Mouse (Mus musculus): ENCODE results near the gene Hpcal1.

Hpcal1 gene

GRCm38 (mm10) chr12:17686116-17686515 is 4.5 kb upstream of the Hpcal1 start:
- DNase-seq (ENCODE audit: low read depth, low spot score): no peak

DNA sequence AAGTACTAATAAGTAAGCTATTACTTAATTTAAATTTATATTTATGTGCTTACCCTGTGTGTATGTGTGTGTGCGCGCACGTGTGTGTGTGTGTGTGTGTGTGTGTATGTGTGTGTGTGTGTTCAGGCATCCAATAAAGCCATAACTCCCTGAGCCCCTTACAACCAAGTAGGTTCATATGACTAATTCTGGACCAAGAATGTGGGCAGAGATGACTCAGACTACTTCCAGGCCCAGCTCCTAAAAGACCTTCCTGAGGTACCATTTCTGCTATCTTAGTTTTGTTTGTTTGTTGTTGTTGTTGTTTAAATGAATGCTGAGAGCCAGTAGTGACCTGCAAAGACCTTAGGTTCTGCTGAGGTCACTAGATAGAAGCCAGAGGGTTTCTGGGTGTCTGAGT is 1.7 kb upstream of the Hpcal1 start:
- DNase-seq (ENCODE audit: low read depth, low spot score): no peak

DNA sequence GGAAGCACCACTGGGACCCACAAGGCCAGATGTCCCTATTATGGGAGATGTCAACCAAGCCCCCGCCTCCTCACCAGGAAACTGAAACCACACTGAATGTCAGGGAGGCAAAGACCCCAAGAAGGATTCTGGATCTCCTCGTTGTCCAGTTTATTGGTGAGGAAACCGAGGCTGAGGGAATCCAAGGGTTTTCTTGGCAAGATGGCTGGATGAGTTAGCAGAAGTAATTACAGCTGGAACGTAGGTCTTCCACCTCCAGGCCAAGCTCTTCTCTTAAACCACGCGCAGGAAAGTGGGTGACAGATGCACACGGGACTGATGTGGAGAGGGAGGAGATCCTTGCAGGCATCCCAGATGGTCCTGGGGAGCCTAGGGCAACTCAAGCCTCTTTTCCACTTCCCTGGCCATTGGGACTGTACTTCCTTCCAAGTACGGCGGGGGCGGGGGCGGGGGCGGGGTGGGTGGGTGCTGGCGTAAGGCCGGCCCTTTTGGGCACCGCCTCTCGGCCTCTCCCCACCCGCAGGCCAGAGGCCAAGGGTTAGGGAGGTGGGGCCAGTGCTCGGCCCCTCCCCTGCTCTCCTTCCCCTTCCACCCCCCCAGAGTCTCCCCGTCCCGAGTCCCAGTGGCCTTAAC is 609 bp upstream of the Hpcal1 start:
- no peak for DNase-seq (ENCODE audit: low read depth, low spot score)

DNA sequence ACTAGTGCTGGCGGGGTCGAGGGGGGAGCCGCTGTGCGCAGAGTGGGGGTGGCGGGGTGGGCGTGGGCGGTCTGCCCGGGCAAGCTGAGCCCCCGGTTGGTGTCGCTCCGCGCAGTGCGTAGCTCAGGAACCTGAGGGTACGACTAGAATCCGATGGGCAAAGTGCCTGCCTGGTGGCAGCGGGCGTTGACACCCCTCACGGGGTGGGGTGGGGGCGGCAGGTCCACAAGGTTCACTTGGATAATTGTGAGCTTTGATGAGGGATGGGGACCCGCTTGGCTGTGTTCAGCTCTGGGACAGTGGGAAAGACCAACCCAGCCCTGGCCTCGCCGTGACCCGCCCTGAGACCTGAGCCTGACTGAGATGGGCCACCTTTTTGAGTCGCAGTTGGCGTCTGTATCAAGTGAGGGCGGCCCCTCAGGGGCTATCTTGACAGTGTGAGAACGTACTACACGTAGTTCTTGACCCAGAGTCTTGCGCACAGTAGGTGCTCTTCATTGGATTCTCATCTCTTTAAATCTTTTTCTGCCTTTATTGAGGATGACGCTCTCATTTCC is 742 bp downstream of the Hpcal1 start:
- DNase-seq (ENCODE audit: low read depth, low spot score): no peak

- no peak for DNase-seq (ENCODE audit: low read depth, low spot score)
Measured at GRCm38 (mm10) chr12:17691891-17692321, 1.2 kb downstream of the Hpcal1 start.

GRCm38 (mm10) chr12:17692356-17692755 is 1.7 kb downstream of the Hpcal1 start:
- no peak for DNase-seq (ENCODE audit: low read depth, low spot score)

- DNase-seq (ENCODE audit: low read depth, low spot score): no peak
Measured at GRCm38 (mm10) chr12:17692953-17693352, 2.3 kb downstream of the Hpcal1 start.

- no peak for DNase-seq (ENCODE audit: low read depth, low spot score)
Measured at GRCm38 (mm10) chr12:17694589-17695115, 4.0 kb downstream of the Hpcal1 start.

DNA sequence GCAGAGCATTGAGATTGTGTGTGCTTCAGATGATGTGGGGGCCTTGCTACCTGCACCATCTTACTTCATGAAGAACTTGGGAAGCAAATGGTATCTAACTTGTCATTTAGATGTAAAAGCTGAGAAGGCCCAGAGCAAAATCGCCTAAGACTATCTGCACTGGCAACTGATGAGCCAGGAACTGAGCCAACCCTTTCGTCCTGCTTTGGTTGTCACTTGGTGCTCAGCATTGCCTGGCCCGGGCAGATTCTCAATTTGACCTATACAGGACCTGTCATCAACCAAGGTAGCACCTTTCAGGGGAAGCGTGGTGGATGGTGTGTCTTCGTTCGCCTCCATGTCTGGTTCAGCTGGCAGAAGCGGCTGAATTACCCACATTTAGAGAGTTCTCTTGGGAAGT is 5.7 kb downstream of the Hpcal1 start:
- DNase-seq (ENCODE audit: low read depth, low spot score): no peak

DNA sequence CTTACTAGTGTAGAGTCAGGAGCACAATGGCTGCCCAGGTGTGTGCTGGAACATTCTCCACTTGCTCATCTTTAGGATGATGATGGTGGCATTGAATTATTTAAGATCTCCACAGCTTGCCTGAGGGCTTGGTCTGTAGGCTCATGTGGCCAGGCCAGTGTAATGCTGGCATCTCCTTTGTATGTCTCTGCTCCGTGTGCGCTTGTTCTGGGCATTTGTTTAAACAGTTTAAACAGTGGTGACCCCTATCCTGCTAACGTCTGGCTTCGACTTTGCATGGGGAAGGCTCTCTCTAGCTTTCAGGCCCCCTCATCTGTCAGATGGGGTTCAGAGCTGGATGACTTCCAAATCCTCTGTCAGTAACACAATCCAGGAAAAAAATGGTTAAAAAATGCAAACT is 8.3 kb downstream of the Hpcal1 start:
- no peak for DNase-seq (ENCODE audit: low read depth, low spot score)

- no peak for DNase-seq (ENCODE audit: low read depth, low spot score)
Measured at GRCm38 (mm10) chr12:17699480-17699879, 8.8 kb downstream of the Hpcal1 start.

DNA sequence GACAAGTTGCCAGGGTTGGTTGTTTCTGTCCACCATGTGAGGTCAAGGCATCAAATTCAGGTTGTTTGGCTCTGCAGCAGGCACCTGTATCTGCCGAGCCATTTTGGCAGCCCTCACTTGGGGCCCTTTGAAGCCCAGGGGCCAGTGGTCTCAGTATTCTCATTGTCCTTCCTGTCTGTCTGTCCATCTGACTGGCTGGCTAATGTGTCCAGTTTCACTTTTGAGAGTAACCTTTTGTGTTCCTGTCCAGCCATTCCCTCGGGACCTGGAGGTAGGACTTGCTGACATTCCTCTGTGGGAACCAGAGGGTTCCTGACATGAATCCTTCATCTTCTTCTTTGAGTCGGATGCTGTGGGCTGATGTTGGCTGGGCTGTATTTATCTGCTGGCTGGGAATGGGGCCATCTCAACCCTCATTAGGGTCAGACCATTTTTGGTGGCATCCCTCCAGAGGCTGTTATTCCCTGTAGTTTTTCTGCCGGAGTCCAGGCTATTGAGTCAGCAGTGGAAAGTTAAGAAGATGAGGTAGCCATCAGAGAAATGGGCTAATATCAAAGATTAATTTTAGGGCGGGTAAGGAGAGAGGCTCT is 10.6 kb downstream of the Hpcal1 start:
- no peak for DNase-seq (ENCODE audit: low read depth, low spot score)

- no peak for DNase-seq (ENCODE audit: low read depth, low spot score)
Measured at GRCm38 (mm10) chr12:17701795-17702194, 11.1 kb downstream of the Hpcal1 start.

GRCm38 (mm10) chr12:17702257-17702943 is 11.7 kb downstream of the Hpcal1 start:
- no peak for DNase-seq (ENCODE audit: low read depth, low spot score)

- DNase-seq (ENCODE audit: low read depth, low spot score): no peak
Measured at GRCm38 (mm10) chr12:17702944-17703335, 12.3 kb downstream of the Hpcal1 start.

- no peak for DNase-seq (ENCODE audit: low read depth, low spot score)
Measured at GRCm38 (mm10) chr12:17703866-17704265, 13.2 kb downstream of the Hpcal1 start.

GRCm38 (mm10) chr12:17707472-17707871 is 16.8 kb downstream of the Hpcal1 start:
- DNase-seq (ENCODE audit: low read depth, low spot score): no peak

- no peak for DNase-seq (ENCODE audit: low read depth, low spot score)
Measured at GRCm38 (mm10) chr12:17709451-17709850, 18.8 kb downstream of the Hpcal1 start.

GRCm38 (mm10) chr12:17709926-17710746 is 19.5 kb downstream of the Hpcal1 start:
- DNase-seq (ENCODE audit: low read depth, low spot score): no peak

GRCm38 (mm10) chr12:17710747-17711092 is 20.1 kb downstream of the Hpcal1 start:
- DNase-seq (ENCODE audit: low read depth, low spot score): no peak

DNA sequence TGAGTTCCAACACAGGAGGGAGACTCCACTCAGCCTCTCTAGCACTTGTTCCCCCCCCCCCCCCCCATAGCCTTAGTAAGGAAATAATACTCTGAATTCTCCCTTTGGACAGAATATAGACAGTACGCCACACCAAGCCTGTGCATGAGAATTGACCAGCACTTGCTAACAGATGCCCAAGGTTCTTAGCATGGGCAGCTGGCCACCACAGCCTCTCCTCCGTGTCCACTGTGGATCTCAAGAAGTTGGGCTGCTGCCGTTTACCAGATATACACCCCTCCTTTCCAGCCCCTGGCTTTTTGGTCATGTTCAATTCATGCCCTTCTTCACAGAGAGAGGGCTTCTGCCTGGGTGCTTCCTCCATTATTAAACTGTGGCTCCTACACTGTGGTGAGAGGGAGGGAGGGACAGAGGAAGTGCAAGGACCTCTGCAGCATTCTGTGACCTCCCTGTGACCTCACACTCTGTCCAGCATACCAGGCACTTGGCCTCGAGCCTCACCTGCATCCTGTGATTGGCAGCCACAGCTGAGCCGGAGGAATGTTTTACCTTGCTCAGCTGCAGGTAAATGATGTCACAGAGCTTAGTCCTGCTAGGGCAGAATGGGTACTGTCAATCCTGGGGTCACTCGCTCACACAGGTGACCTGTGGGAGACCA is 21.2 kb downstream of the Hpcal1 start:
- DNase-seq (ENCODE audit: low read depth, low spot score): no peak

Measured in retina, adult 2 months (tissue).